Mouse (Mus musculus): Measurements from ENCODE around the gene Ralbp1. TPM values are rescaled to one million over a fixed set of nuclear protein-coding genes. Genes with fewer than 3 reads are reported as not detected.

Ralbp1 gene
- polyA plus RNA-seq, 1 experiment from 2014 or later = 95.4 TPM

GRCm38 (mm10) chr17:65903826-65904225 is 18.2 kb upstream of the Ralbp1 start:
- no peaks in the 10 kb centered on the region for H3K36me3 ChIP-seq (ENCODE audit: control insufficient read depth, insufficient read depth, low read length)
- no peak overlapping the region for H3K4me3 ChIP-seq (ENCODE audit: low read length)
- no peak overlapping the region for H3K27ac ChIP-seq (ENCODE audit: low read length)
- WGBS = 94% methylated on average over 8 of the region's 8 CpGs
- peaks cover 12% of the 10 kb centered on the region for H3K4me1 ChIP-seq (replicated peaks; ENCODE audit: control insufficient read depth, insufficient read depth, low read length)
- no peaks in the 10 kb centered on the region for H3K9me3 ChIP-seq (ENCODE audit: control insufficient read depth, low read length)
- no peak for ATAC-seq (ENCODE audit: low read depth)
- H3K27me3 ChIP-seq (ENCODE audit: control insufficient read depth, insufficient read depth, low read depth, low read length) = no peaks in the 10 kb centered on the region
- H3K9ac ChIP-seq (ENCODE audit: low read length) = no peak overlapping the region
- no peak overlapping the region for H3K4me2 ChIP-seq (ENCODE audit: low read depth, low read length)

- Histone ChIP-seq H3K4me2 (ENCODE audit: low read depth, low read length) (no peak overlapping the region), H3K36me3 (ENCODE audit: control insufficient read depth, insufficient read depth, low read length) (no peaks in the 10 kb centered on the region), H3K9ac (ENCODE audit: low read length) (no peak overlapping the region), H3K4me1 (replicated peaks; ENCODE audit: control insufficient read depth, insufficient read depth, low read length) (peaks cover 12% of the 10 kb centered on the region), H3K9me3 (ENCODE audit: control insufficient read depth, low read length) (no peaks in the 10 kb centered on the region), H3K27ac (ENCODE audit: low read length) (no peak overlapping the region), H3K4me3 (ENCODE audit: low read length) (no peak overlapping the region), H3K27me3 (ENCODE audit: control insufficient read depth, insufficient read depth, low read depth, low read length) (no peaks in the 10 kb centered on the region)
- 90% methylated on average over 1 of the region's 1 CpGs for WGBS
- ATAC-seq (ENCODE audit: low read depth) = no peak
These were observed 17.4 kb upstream of the Ralbp1 start for GRCm38 (mm10) chr17:65903011-65903410.

GRCm38 (mm10) chr17:65902281-65902680 is 16.7 kb upstream of the Ralbp1 start:
- no peak overlapping the region for H3K4me3 ChIP-seq (ENCODE audit: low read length)
- no peak overlapping the region for H3K9ac ChIP-seq (ENCODE audit: low read length)
- 81% methylated on average over 6 of the region's 6 CpGs for WGBS
- peaks cover 8% of the 10 kb centered on the region for H3K4me1 ChIP-seq (replicated peaks; ENCODE audit: control insufficient read depth, insufficient read depth, low read length)
- ATAC-seq (ENCODE audit: low read depth) = no peak
- H3K4me2 ChIP-seq (ENCODE audit: low read depth, low read length) = no peak overlapping the region
- H3K36me3 ChIP-seq (ENCODE audit: control insufficient read depth, insufficient read depth, low read length) = no peaks in the 10 kb centered on the region
- no peaks in the 10 kb centered on the region for H3K9me3 ChIP-seq (ENCODE audit: control insufficient read depth, low read length)
- H3K27ac ChIP-seq (ENCODE audit: low read length) = no peak overlapping the region
- no peaks in the 10 kb centered on the region for H3K27me3 ChIP-seq (ENCODE audit: control insufficient read depth, insufficient read depth, low read depth, low read length)

- Histone ChIP-seq H3K36me3 (ENCODE audit: control insufficient read depth, insufficient read depth, low read length) (no peaks in the 10 kb centered on the region), H3K9ac (ENCODE audit: low read length) (no peak overlapping the region), H3K4me2 (ENCODE audit: low read depth, low read length) (no peak overlapping the region), H3K9me3 (ENCODE audit: control insufficient read depth, low read length) (no peaks in the 10 kb centered on the region), H3K4me1 (replicated peaks; ENCODE audit: control insufficient read depth, insufficient read depth, low read length) (no peaks in the 10 kb centered on the region), H3K27me3 (ENCODE audit: control insufficient read depth, insufficient read depth, low read depth, low read length) (no peaks in the 10 kb centered on the region), H3K27ac (ENCODE audit: low read length) (no peak overlapping the region), H3K4me3 (ENCODE audit: low read length) (no peak overlapping the region)
- 61% methylated on average over 3 of the region's 3 CpGs for WGBS
- ATAC-seq (ENCODE audit: low read depth) = no peak
These were observed 10.4 kb upstream of the Ralbp1 start for GRCm38 (mm10) chr17:65896016-65896415.

GRCm38 (mm10) chr17:65889476-65889875 is 3.9 kb upstream of the Ralbp1 start:
- Histone ChIP-seq H3K4me2 (ENCODE audit: low read depth, low read length) (no peak overlapping the region), H3K4me1 (replicated peaks; ENCODE audit: control insufficient read depth, insufficient read depth, low read length) (peaks cover 7% of the 10 kb centered on the region; the same call in 1 of the 2 replicates), H3K36me3 (ENCODE audit: control insufficient read depth, insufficient read depth, low read length) (no peaks in the 10 kb centered on the region), H3K9me3 (ENCODE audit: control insufficient read depth, low read length) (no peaks in the 10 kb centered on the region), H3K9ac (ENCODE audit: low read length) (no peak overlapping the region), H3K27me3 (ENCODE audit: control insufficient read depth, insufficient read depth, low read depth, low read length) (no peaks in the 10 kb centered on the region), H3K4me3 (ENCODE audit: low read length) (no peak overlapping the region), H3K27ac (ENCODE audit: low read length) (no peak overlapping the region)
- ATAC-seq (ENCODE audit: low read depth) = no peak
- 82% methylated on average over 5 of the region's 5 CpGs for WGBS

GRCm38 (mm10) chr17:65886571-65886970 is 973 bp upstream of the Ralbp1 start:
- 59% methylated on average over 9 of the region's 9 CpGs for WGBS
- Histone ChIP-seq H3K4me1 (replicated peaks; ENCODE audit: control insufficient read depth, insufficient read depth, low read length) (peaks cover 22% of the 10 kb centered on the region), H3K9me3 (ENCODE audit: control insufficient read depth, low read length) (no peaks in the 10 kb centered on the region), H3K27me3 (ENCODE audit: control insufficient read depth, insufficient read depth, low read depth, low read length) (no peaks in the 10 kb centered on the region), H3K4me2 (ENCODE audit: low read depth, low read length) (peak overlapping the region; percentile 79), H3K4me3 (ENCODE audit: low read length) (peak overlapping the region; percentile 64), H3K9ac (ENCODE audit: low read length) (no peak overlapping the region), H3K36me3 (ENCODE audit: control insufficient read depth, insufficient read depth, low read length) (no peaks in the 10 kb centered on the region), H3K27ac (ENCODE audit: low read length) (peak overlapping the region; percentile 98; the same call in 1 of the 2 replicates)
- ATAC-seq (ENCODE audit: low read depth) = no peak

- H3K4me3 ChIP-seq (ENCODE audit: low read length) = peak overlapping the region; percentile 64
- H3K36me3 ChIP-seq (ENCODE audit: control insufficient read depth, insufficient read depth, low read length) = no peaks in the 10 kb centered on the region
- WGBS = under 1% methylated on average over 11 of the region's 11 CpGs
- no peak; the same call in 1 of the 2 replicates for ATAC-seq (ENCODE audit: low read depth)
- H3K9ac ChIP-seq (ENCODE audit: low read length) = peak overlapping the region; percentile 80
- H3K4me1 ChIP-seq (replicated peaks; ENCODE audit: control insufficient read depth, insufficient read depth, low read length) = peaks cover 25% of the 10 kb centered on the region
- H3K27ac ChIP-seq (ENCODE audit: low read length) = peak overlapping the region; percentile 98
- no peaks in the 10 kb centered on the region for H3K9me3 ChIP-seq (ENCODE audit: control insufficient read depth, low read length)
- no peaks in the 10 kb centered on the region for H3K27me3 ChIP-seq (ENCODE audit: control insufficient read depth, insufficient read depth, low read depth, low read length)
- H3K4me2 ChIP-seq (ENCODE audit: low read depth, low read length) = peak overlapping the region; percentile 79
These were observed 251 bp downstream of the Ralbp1 start for GRCm38 (mm10) chr17:65885398-65885696.

GRCm38 (mm10) chr17:65884691-65885397 is 754 bp downstream of the Ralbp1 start:
- no peaks in the 10 kb centered on the region for H3K27me3 ChIP-seq (ENCODE audit: control insufficient read depth, insufficient read depth, low read depth, low read length)
- H3K9ac ChIP-seq (ENCODE audit: low read length) = peak overlapping the region; percentile 80
- peak overlapping the region; percentile 64 for H3K4me3 ChIP-seq (ENCODE audit: low read length)
- H3K4me1 ChIP-seq (replicated peaks; ENCODE audit: control insufficient read depth, insufficient read depth, low read length) = peaks cover 25% of the 10 kb centered on the region
- WGBS = under 1% methylated on average over 67 of the region's 67 CpGs
- ATAC-seq (ENCODE audit: low read depth) = peak; percentile 99
- peak overlapping the region; percentile 79 for H3K4me2 ChIP-seq (ENCODE audit: low read depth, low read length)
- H3K36me3 ChIP-seq (ENCODE audit: control insufficient read depth, insufficient read depth, low read length) = no peaks in the 10 kb centered on the region
- peak overlapping the region; percentile 98 for H3K27ac ChIP-seq (ENCODE audit: low read length)
- H3K9me3 ChIP-seq (ENCODE audit: control insufficient read depth, low read length) = no peaks in the 10 kb centered on the region

GRCm38 (mm10) chr17:65884061-65884669 is 1.4 kb downstream of the Ralbp1 start:
- peak; percentile 27 for ATAC-seq (ENCODE audit: low read depth)
- Histone ChIP-seq H3K4me1 (replicated peaks; ENCODE audit: control insufficient read depth, insufficient read depth, low read length) (peaks cover 25% of the 10 kb centered on the region), H3K4me3 (ENCODE audit: low read length) (peak overlapping the region; percentile 64), H3K9ac (ENCODE audit: low read length) (peak overlapping the region; percentile 77), H3K9me3 (ENCODE audit: control insufficient read depth, low read length) (no peaks in the 10 kb centered on the region), H3K4me2 (ENCODE audit: low read depth, low read length) (peak overlapping the region; percentile 76), H3K27me3 (ENCODE audit: control insufficient read depth, insufficient read depth, low read depth, low read length) (no peaks in the 10 kb centered on the region), H3K36me3 (ENCODE audit: control insufficient read depth, insufficient read depth, low read length) (no peaks in the 10 kb centered on the region), H3K27ac (ENCODE audit: low read length) (peak overlapping the region; percentile 80)
- WGBS = under 1% methylated on average over 55 of the region's 56 CpGs

All from lung, embryonic 16.5 days (tissue).